Mouse (Mus musculus) layer of hippocampus, adult 9-11 months (tissue): ENCODE measurements around the gene Zfp664.
A peak's percentile ranks its signal among the peaks of the same experiment; 100 is the strongest.

Source experiments
- DNase-seq: peaks from one replicate; pipeline ENCODE4 v3.0.0; 2022

Zfp664 gene

GRCm38 (mm10) chr5:124873096-124873495 lies 10.6 kb downstream of the Zfp664 start:
- no peak for DNase-seq

DNA sequence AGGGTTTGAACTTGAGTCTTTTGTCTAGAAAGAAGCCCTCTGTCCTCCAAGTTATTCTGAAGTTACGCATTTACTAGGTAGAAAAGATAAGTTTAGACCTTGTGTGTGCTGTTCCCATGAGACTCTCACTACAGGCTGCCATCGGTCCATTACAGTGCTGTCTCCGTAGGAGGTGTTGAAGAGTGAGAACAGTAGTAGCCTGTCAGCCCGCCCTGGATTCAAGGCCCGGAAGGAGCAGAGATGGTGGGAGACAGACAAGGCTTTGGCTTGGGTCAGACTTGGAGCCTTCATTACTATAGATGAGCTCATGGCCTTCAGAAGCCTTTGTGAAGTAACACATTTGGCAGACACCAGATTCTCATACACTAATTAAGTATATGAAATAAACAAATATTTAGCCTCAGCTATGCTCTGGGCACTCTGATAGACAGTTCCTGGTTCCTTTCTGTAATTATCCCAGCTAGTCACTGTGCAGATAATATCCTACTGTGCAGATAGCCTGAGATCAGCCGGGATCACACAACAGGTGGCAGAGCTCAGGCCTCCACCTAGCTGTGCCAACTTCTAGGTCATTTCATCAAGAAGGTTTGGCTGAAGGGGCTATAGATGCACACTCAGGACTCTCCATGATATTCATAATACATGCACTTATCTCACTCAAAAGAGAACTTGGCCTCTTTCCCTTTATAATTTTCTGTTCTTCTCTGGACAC lies 11.6 kb downstream of the Zfp664 start:
- no peak for DNase-seq

DNA sequence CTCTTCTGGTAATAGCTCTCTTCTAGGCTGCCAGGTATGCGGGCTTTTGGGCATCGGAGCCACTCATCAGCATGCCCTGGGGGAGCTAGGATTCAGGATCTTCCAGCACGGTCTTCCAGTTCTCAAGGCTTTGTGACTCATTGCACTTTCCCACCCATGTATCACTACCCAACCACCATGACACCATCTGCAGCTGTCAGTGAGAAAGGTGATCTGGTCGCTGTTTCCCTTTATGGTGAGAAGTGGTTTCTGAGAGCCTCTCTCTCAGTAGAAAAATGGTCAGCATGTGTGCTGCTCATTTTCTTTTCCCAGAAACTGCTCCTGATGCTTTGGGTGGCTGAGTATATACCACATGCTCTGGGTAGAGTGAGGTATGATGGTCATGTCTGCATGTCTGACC lies 16.8 kb downstream of the Zfp664 start:
- no peak for DNase-seq

DNA sequence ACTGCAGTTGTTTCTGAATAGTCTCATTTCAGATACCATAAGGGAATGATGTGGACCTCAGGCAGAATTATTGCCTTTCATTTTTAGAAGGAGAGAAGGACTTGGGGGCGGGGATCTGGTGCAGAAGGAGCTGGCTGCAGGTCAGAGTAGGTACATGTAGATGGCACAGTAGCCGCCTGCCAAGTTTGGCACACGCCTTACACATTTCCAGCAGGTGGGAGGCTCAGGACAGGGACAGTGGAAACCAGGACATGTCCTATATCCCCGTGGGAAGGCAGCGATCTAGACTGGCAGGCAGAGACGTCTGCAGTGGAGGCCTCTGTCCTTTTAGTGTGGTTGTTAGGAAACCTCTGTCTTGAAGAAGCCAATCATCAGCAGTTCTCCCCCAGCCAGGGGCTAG lies 17.3 kb downstream of the Zfp664 start:
- no peak for DNase-seq

DNA sequence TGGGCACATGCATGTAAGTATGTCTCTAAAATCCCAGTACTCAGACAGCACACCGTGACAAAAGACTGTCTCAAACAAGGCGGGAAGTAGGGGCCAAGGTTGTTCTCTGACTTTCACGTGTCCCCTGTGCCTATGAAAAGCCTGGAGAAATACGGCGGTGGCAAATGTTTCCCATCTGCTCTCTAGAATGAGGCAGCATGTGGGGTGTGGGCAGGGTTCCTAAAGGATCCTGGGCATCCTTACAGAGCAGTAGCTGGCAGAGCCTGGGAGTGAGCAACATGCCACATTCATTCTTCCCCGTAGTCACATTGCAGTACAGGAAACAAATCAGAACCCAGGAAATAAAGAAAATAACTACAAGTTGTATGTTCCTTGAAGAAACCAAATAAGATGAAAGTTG lies 21.4 kb downstream of the Zfp664 start:
- peak; percentile 86 for DNase-seq

- DNase-seq = no peak
Measured at GRCm38 (mm10) chr5:124888661-124889060, 26.2 kb downstream of the Zfp664 start.

DNA sequence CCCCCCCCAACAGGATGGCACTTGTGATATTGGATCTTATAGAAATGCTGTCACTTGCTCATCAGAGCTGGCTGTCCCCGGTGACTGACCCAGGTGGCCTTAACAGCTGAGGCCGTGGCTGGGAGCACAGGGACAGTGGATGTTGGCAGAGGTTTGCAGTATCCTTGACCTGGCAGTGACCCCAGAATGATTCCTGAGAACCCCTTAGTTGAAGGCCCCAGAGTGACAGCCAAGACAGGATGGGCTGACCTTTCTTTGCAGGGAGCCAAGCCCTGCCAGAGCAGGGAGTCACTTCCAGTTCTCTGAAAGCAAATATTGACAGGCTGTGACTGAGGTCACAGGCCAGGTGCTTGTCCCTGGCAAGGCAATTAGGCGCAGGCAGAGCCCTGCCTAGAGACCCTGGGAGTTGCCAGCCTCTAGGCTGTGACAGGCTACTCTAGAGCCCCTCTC lies 29.5 kb downstream of the Zfp664 start:
- DNase-seq = no peak

DNA sequence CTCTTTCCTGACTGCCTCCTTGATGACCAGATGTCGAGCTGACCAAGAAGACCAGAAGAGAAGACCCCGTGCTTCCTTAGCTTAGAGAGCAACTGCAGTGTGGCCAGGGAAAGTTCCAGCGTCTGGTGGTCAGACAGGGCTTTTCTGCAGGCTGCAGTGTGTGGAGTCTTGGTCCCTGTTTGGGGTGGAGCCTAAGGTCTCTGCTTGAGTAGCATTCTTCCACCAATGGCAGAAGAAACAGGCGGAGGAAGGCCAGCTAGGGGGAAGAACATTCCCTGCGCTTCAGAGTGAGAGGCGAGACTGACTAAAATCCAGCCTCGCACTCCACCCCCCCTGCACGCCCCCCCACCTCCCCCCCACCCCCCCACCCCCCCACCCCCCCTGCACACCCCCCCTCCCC lies 33.6 kb downstream of the Zfp664 start:
- DNase-seq = no peak

GRCm38 (mm10) chr5:124899945-124900631 lies 37.6 kb downstream of the Zfp664 start:
- peak; percentile 92 for DNase-seq

DNA sequence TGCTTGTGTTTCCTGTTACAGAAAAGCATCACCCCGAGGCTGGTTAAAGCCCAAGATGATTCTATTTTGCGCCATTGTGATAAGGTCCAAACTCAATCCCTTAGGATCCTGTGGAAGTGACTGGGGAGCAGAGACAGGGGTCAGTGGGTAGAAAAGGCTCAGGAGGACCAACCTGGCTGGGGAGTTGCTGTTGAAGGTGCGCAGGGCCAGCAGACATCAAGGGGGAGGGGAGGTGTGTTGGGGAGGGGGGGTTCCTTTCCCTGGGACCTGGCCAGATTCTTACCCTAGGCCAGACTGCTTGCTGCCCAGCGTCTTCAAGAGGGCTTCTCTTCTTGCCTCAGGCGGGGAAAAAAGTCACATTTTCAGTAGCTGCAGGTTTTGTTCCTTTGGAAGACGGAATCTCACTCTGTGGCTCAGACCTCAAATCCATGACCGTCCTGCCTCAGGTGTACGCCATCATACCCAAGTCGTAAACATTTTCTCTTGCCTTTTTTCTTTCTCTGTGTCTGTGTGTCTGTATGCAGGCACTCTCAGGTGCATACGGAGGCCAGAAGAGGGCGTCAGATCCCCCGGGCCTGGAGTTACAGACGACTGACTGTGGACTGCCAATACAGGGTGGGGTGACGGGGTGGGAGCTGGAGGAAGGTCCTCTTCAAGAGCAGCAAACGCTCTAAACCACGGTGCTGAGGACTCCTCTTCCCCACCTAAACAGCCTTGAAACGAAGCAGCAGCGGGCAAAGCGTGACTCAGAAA lies 38.4 kb downstream of the Zfp664 start:
- DNase-seq = no peak

DNA sequence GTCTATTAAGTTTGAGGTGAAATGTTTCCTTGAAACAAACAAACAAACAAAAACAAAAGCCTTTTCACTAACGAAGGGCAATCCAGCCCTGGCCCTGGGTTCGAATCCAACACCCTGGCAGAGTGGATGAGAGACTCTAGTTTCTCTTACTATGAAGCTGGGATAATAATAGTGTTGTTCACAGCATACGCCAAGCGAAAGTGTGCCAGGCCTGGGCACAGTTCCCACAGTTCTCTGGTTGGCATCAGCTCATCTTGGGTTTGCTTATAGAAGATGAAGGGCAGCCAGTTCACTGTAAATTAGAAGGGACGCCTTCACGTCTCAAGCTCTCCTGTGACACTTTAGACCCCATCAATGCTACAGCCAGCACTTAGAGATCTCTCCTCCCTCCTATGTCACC lies 39.2 kb downstream of the Zfp664 start:
- peak; percentile 63 for DNase-seq

DNA sequence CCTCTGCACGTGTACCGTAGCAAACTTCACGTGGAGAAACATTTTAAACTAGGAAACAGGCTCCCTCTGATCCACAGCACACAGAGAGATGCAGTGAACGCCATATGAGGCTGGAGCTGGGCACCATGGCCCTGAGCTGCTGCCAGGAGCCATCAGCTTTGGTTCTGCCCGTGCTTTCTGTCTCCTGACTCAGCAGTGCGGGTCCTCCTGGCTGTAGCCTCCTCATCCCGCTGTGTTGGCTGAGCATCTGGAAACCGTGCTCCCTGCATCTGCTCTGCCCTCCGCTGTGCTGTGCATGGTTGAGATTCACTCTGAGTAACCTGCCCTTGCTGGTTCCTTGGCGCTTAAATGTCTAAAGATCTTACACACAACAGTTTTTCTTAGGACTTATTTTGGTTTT lies 39.7 kb downstream of the Zfp664 start:
- DNase-seq = peak; percentile 16

- no peak for DNase-seq
Measured at GRCm38 (mm10) chr5:124903852-124904251, 41.4 kb downstream of the Zfp664 start.

- no peak for DNase-seq
Measured at GRCm38 (mm10) chr5:124906890-124907289, 44.4 kb downstream of the Zfp664 start.

GRCm38 (mm10) chr5:124908860-124909259 lies 46.4 kb downstream of the Zfp664 start:
- peak; percentile 77 for DNase-seq

GRCm38 (mm10) chr5:124912276-124912675 lies 49.8 kb downstream of the Zfp664 start:
- DNase-seq = no peak

GRCm38 (mm10) chr5:124912946-124913933 lies 50.7 kb downstream of the Zfp664 start:
- no peak for DNase-seq

GRCm38 (mm10) chr5:124919798-124920197 lies 57.3 kb downstream of the Zfp664 start:
- DNase-seq = no peak

DNA sequence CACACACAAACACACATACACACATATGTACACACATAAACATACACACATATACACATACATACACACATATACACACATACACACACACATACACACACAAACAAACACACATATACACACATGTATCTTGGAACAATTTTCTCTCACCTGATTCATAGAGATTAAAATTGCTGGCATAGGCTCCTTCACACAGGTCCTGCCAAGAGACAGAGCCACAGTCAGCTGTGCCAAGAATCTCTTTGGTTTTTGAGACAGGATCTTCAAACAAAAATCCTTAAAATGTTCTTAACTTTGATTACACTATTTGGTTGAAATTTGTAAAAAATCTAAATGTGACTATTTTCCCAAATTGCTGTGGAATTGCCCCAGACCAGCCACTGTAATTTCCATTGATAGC lies 58.9 kb downstream of the Zfp664 start:
- no peak for DNase-seq

GRCm38 (mm10) chr5:124922356-124923352 lies 60.2 kb downstream of the Zfp664 start:
- peak; percentile 67 for DNase-seq

GRCm38 (mm10) chr5:124929425-124930054 lies 67.0 kb downstream of the Zfp664 start:
- no peak for DNase-seq
